Mouse (Mus musculus): ENCODE measurements around the gene Taf5l.
A peak's percentile ranks its signal among the peaks of the same experiment; 100 is the strongest.
"Not testable (repeated sequence)": the region's sequence is repeated elsewhere in the genome, so short reads cannot be mapped to it uniquely, and the experiment has no call there.

Gene Taf5l

GRCm38 (mm10) chr8:124011989-124012586 is 9.1 kb downstream of the Taf5l start:
- DNase-seq = no peak

- no peak for DNase-seq
These were observed 9.6 kb downstream of the Taf5l start for GRCm38 (mm10) chr8:124011580-124011979.

GRCm38 (mm10) chr8:124007829-124008228 is 13.4 kb downstream of the Taf5l start:
- no peak for DNase-seq

- DNase-seq = no peak
These were observed 18.6 kb downstream of the Taf5l start for GRCm38 (mm10) chr8:124002546-124003108.

- DNase-seq = no peak
These were observed 21.6 kb downstream of the Taf5l start for GRCm38 (mm10) chr8:123999568-123999967.

- DNase-seq = no peak
These were observed 27.2 kb downstream of the Taf5l start for GRCm38 (mm10) chr8:123993997-123994396.

- no peak for DNase-seq
These were observed 27.6 kb downstream of the Taf5l start for GRCm38 (mm10) chr8:123993597-123993996.

- DNase-seq = peak; percentile 33
These were observed 28.6 kb downstream of the Taf5l start for GRCm38 (mm10) chr8:123992587-123992986.

- DNase-seq = no peak
These were observed 30.7 kb downstream of the Taf5l start for GRCm38 (mm10) chr8:123990277-123991049.

GRCm38 (mm10) chr8:123989128-123989527 is 32.1 kb downstream of the Taf5l start:
- DNase-seq = no peak

- DNase-seq = no peak
These were observed 32.6 kb downstream of the Taf5l start for GRCm38 (mm10) chr8:123988605-123989038.

GRCm38 (mm10) chr8:123982826-123983400 is 38.3 kb downstream of the Taf5l start, which contains the start of gene Abcb10:
Abcb10 (minus strand) TSS chr8:123983122.
- peak; percentile 76 for DNase-seq

- peak; percentile 61 for DNase-seq
These were observed 38.9 kb downstream of the Taf5l start for GRCm38 (mm10) chr8:123982291-123982793.

- no peak for DNase-seq
These were observed 39.5 kb downstream of the Taf5l start for GRCm38 (mm10) chr8:123981674-123982073.

GRCm38 (mm10) chr8:123980239-123980638 is 41.0 kb downstream of the Taf5l start:
- no peak for DNase-seq

- DNase-seq = no peak
These were observed 42.3 kb downstream of the Taf5l start for GRCm38 (mm10) chr8:123978926-123979325.

GRCm38 (mm10) chr8:123978166-123978838 is 42.9 kb downstream of the Taf5l start:
- no peak for DNase-seq

- no peak for DNase-seq
These were observed 43.7 kb downstream of the Taf5l start for GRCm38 (mm10) chr8:123977499-123977898.

- no peak for DNase-seq
These were observed 47.7 kb downstream of the Taf5l start for GRCm38 (mm10) chr8:123973495-123973894.

- DNase-seq = no peak
These were observed 54.3 kb downstream of the Taf5l start for GRCm38 (mm10) chr8:123966896-123967295.

- DNase-seq = no peak
These were observed 59.8 kb downstream of the Taf5l start for GRCm38 (mm10) chr8:123961371-123961770.

- not testable (repeated sequence) for DNase-seq
These were observed 60.6 kb downstream of the Taf5l start for GRCm38 (mm10) chr8:123960556-123960955.

GRCm38 (mm10) chr8:123960056-123960455 is 61.1 kb downstream of the Taf5l start:
- DNase-seq = no peak
